Mouse (Mus musculus): Measurements from ENCODE around the gene Pik3c2a. TPM values are rescaled to one million over a fixed set of nuclear protein-coding genes. Genes with fewer than 3 reads are reported as not detected.
"Not testable (repeated sequence)": the region's sequence is repeated elsewhere in the genome, so short reads cannot be mapped to it uniquely, and the experiment has no call there.

Gene Pik3c2a
- polyA plus RNA-seq, 1 experiment from 2014 or later: 23.2 TPM

DNA sequence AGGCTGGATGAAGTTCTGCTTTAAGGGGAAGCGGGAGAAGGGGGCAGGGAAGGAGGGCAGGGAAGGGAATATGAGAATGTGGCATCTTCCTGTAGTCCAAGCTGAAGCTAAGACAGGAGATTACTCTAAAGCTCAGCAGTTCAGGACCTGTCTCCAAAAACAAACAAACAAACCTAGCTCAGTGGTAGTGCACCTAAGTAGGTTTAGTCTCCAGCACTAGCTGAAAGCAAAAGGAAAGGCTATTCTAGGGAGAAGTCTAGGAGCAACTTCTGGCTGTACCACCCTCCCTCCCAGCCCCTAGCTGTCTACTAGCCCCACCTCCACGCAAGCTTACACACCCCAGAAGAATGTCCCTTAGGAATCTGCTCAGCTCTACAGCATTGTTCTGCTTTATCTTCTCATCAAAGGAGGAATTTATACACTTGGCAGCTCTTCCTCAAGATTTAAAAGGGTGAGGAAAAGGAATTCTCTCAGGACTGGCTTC, 1.1 kb upstream of the Pik3c2a start:
- peak; percentile 33 for DNase-seq (ENCODE audit: low spot score)
- H3K27ac ChIP-seq (replicated peaks): peak overlapping the region; percentile 97; the same call in 1 of the 2 replicates
- H3K27me3 ChIP-seq (ENCODE audit: low read depth, poor library complexity, severe bottlenecking): no peaks in the 10 kb centered on the region
- H3K9me3 ChIP-seq (replicated peaks): no peaks in the 10 kb centered on the region
- 3% methylated on average over 2 of the region's 2 CpGs for WGBS
- peaks cover 34% of the 10 kb centered on the region for H3K4me1 ChIP-seq
- peaks cover 3% of the 10 kb centered on the region; the same call in 1 of the 2 replicates for H3K36me3 ChIP-seq
- peak overlapping the region; percentile 96 for H3K4me3 ChIP-seq

DNA sequence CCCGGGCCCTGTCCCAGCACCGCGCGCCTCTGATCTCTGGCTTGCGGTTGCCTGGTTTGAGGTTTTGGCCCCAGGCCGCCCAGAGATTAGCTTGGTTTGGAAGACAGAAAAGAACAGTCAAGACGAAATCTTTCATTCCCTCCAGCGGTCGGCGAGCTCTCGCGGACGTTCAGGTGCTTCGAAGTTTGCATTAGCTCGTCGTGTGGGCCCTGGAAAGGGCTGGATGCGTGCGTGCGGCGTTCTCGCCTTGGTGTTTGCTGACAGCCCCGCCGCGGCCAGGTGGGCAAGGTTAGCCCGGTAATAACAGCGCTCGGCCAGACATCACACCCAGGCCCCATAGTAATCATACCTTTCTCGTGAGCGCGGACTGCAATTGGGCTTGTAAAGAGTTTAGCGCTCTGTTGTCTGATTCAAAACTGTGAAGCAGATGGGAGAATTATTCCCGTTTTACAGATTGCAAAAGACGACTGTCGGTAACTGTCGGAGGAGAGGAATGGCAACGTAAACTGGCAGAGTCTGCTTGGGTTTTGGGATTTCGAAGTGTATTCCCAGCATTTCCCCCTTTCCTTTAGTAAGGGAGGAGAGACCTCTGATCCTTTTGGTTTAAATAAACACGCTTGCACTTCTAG, 562 bp upstream of the Pik3c2a start:
- H3K27me3 ChIP-seq (ENCODE audit: low read depth, poor library complexity, severe bottlenecking): no peaks in the 10 kb centered on the region
- WGBS: 1% methylated on average over 38 of the region's 38 CpGs
- H3K27ac ChIP-seq (replicated peaks): peak overlapping the region; percentile 97
- H3K9me3 ChIP-seq (replicated peaks): no peaks in the 10 kb centered on the region
- peaks cover 34% of the 10 kb centered on the region for H3K4me1 ChIP-seq
- H3K36me3 ChIP-seq: peaks cover 4% of the 10 kb centered on the region
- no peak for DNase-seq (ENCODE audit: low spot score)
- peak overlapping the region; percentile 96 for H3K4me3 ChIP-seq

DNA sequence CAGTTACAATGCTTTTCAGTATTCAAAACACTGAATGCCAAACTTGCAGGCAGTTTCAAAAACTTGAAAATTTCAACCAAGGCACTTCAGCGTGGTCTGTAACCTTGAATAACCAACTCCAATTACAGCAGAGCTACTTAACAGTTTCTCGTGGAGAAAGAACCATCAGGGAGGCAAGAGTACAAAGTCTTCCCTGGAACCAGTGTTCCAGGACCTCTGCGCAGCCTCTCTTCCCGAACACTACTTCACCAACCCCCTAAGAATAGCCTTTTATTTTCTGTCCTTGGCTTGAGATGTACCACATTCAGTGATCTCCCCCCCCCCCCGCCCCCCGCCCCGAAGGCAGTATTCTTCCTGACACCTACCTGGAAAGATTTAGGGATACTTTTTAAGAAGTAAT, 1.0 kb downstream of the Pik3c2a start:
- Histone ChIP-seq H3K27ac (replicated peaks) (peak overlapping the region; percentile 97), H3K4me1 (peaks cover 34% of the 10 kb centered on the region), H3K9me3 (replicated peaks) (no peaks in the 10 kb centered on the region; the same call in 1 of the 2 replicates), H3K27me3 (ENCODE audit: low read depth, poor library complexity, severe bottlenecking) (no peaks in the 10 kb centered on the region), H3K4me3 (peak overlapping the region; percentile 96), H3K36me3 (peaks cover 17% of the 10 kb centered on the region)
- 8% methylated on average over 7 of the region's 7 CpGs for WGBS
- DNase-seq (ENCODE audit: low spot score): peak; percentile 13

DNA sequence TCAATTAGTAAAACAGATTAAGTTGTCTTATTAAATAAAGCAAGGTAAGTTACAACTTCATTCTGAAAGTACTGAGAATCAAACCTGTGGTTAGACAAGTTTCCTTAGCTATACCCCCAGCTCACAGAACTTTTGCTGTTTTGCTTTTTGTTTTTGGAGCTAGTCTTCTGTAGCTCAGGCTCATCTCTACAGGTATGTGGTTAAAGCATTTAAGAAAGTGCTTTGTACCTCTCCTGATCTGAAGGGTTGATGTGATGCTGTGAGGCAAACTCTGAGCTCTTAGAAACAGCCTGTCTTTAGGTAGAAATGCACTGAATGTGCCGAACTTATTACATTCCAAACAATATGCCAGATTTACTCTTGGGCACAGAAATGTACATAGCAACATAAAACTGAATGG, 1.9 kb downstream of the Pik3c2a start:
- peaks cover 17% of the 10 kb centered on the region for H3K36me3 ChIP-seq
- no peaks in the 10 kb centered on the region for H3K27me3 ChIP-seq (ENCODE audit: low read depth, poor library complexity, severe bottlenecking)
- WGBS: 78% methylated on average over 1 of the region's 1 CpGs
- peaks cover 32% of the 10 kb centered on the region for H3K4me1 ChIP-seq
- no peak overlapping the region for H3K27ac ChIP-seq (replicated peaks)
- H3K4me3 ChIP-seq: peak overlapping the region; percentile 96; the same call in 1 of the 2 replicates
- H3K9me3 ChIP-seq (replicated peaks): no peaks in the 10 kb centered on the region; the same call in 1 of the 2 replicates
- no peak for DNase-seq (ENCODE audit: low spot score)

DNA sequence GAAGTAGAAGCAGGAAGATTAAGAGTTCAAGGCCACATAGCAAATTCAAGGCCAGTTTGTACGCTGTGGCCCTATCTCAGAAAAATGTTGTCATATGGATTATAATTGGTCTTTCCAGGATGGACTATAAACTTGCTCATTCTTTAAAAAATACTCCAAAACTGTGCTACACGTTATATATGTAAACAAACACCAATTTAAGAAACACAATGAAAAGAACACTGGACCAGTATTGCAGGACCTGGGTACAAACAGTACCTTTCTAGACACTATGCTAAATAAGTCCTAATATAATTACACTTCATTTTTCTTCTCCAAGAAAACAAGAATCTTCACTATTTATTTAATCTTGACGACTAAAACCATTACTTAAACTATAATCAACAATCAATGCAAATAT, 11.6 kb downstream of the Pik3c2a start:
- 82% methylated on average over 3 of the region's 3 CpGs for WGBS
- Histone ChIP-seq H3K27ac (replicated peaks) (no peak overlapping the region), H3K9me3 (replicated peaks) (no peaks in the 10 kb centered on the region), H3K4me1 (no peaks in the 10 kb centered on the region), H3K36me3 (0 out of 2 replicates have a peak, but pooled peaks cover 3% of the 10 kb centered on the region), H3K27me3 (ENCODE audit: low read depth, poor library complexity, severe bottlenecking) (no peaks in the 10 kb centered on the region), H3K4me3 (no peak overlapping the region)
- DNase-seq (ENCODE audit: low spot score): no peak

DNA sequence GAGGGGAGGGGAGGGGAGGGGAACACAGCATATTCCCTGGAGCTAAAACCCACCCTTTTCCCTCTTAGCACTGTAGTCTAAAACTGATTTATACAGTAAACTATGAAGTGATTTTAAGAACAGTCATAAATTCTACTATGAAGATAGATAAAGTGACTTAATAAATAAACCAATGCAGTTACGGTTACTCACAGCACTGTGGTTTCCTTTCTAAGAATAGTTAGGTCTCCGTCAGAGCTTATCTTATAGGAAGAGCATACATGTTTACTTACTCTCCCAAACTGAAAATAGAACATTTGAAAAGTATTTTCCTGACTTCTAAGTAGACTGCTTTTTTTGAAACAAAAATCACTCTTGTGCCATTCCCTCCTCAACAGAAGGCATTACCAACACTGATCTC, 12.3 kb downstream of the Pik3c2a start:
- no peaks in the 10 kb centered on the region for H3K27me3 ChIP-seq (ENCODE audit: low read depth, poor library complexity, severe bottlenecking)
- H3K9me3 ChIP-seq (replicated peaks): no peaks in the 10 kb centered on the region
- no peaks in the 10 kb centered on the region for H3K4me1 ChIP-seq
- no peak overlapping the region for H3K27ac ChIP-seq (replicated peaks)
- WGBS: 84% methylated on average over 2 of the region's 2 CpGs
- 0 out of 2 replicates have a peak, but pooled peaks cover 3% of the 10 kb centered on the region for H3K36me3 ChIP-seq
- DNase-seq (ENCODE audit: low spot score): no peak
- H3K4me3 ChIP-seq: no peak overlapping the region

DNA sequence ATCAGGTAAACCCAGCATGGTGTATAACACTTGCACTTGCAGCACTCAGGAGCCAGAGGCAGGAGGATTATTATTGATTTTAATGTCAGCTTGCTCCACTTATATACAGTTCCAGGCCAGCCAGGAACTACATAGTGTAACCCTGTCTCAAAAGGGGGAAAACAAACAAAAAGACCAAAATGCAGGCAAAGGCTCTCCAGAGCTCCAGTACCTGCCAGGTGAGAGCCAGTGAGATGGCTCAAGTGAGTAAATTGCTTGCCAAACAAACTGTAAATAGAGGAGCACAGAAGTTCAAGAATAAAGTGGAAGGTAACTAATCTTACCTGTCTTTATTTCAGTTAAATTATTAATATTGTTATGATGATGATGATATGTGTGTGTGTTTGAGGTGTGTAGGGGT, 16.0 kb downstream of the Pik3c2a start:
- no peak for DNase-seq (ENCODE audit: low spot score)
- Histone ChIP-seq H3K4me3 (no peak overlapping the region), H3K27me3 (ENCODE audit: low read depth, poor library complexity, severe bottlenecking) (no peaks in the 10 kb centered on the region), H3K36me3 (peaks cover 4% of the 10 kb centered on the region; the same call in 1 of the 2 replicates), H3K9me3 (replicated peaks) (no peaks in the 10 kb centered on the region), H3K4me1 (no peaks in the 10 kb centered on the region), H3K27ac (replicated peaks) (no peak overlapping the region)

DNA sequence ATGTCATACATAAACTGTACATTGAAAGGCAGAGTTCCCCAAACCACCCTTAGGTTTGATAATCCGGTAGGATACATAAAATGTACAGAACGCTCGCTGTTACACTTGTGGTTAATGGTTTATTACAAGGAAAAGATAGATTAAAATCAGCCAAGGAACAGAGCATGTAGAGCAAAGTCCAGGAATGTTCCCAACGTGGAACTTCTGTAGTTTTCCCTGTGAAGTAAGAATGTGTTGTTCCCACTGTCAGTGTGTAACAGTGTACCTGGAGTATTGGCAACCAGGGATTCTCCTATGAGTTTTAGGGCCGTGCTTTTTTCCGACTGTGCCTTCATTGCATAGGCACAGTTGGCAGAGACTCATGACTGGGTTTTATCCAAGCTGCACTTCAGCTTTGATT, 17.5 kb downstream of the Pik3c2a start:
- WGBS: 90% methylated on average over 6 of the region's 6 CpGs
- Histone ChIP-seq H3K9me3 (replicated peaks) (no peaks in the 10 kb centered on the region), H3K4me1 (no peaks in the 10 kb centered on the region)

DNA sequence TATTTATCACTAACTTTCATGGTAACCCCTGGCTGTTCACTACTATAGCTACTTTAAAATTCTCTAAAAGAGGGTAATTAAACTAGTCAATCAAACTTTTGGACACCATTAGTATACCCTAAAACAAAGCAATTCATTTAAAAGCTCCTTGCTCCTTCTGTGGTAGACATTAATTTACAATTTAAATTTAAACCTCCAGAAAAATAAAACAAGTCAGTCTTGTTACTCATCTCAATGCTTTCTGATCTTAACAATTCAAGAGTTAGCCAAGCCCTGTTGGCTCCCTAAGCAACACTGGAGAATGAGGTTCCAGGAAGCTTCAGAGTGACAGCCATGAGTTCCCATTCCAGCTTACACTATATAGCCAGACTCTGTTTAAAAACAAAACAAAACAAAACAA, 22.2 kb downstream of the Pik3c2a start:
- Histone ChIP-seq H3K27ac (replicated peaks) (no peak overlapping the region), H3K9me3 (replicated peaks) (no peaks in the 10 kb centered on the region), H3K36me3 (peaks cover 30% of the 10 kb centered on the region), H3K27me3 (ENCODE audit: low read depth, poor library complexity, severe bottlenecking) (no peaks in the 10 kb centered on the region), H3K4me3 (no peak overlapping the region), H3K4me1 (no peaks in the 10 kb centered on the region)
- no peak for DNase-seq (ENCODE audit: low spot score)

More for the DNA sequence above, 17.5 kb downstream of the Pik3c2a start:
- Histone ChIP-seq H3K27ac (replicated peaks) (no peak overlapping the region), H3K27me3 (ENCODE audit: low read depth, poor library complexity, severe bottlenecking) (no peaks in the 10 kb centered on the region), H3K36me3 (peaks cover 4% of the 10 kb centered on the region; the same call in 1 of the 2 replicates), H3K4me3 (no peak overlapping the region)
- DNase-seq (ENCODE audit: low spot score): no peak

DNA sequence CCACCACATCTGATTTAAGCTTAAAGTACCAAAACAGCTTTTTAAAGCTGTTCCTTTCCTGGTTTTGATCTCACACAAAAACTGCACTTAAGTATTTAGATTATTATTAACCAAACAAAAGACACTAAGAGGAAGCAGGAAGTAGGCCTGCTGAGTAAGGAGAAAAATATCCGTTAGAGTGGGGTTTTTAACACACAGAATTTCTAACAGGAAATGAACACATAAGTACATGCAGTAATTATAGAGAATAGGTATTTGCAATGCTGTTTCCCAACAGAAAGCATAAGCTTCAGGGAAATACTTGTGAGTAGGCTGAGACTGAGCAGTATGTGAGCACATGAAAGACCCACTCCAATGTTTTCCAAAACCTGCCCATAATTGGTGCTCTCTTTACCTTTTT, 33.8 kb downstream of the Pik3c2a start:
- no peak for DNase-seq (ENCODE audit: low spot score)
- Histone ChIP-seq H3K27me3 (ENCODE audit: low read depth, poor library complexity, severe bottlenecking) (no peaks in the 10 kb centered on the region), H3K27ac (replicated peaks) (no peak overlapping the region), H3K4me3 (no peak overlapping the region), H3K4me1 (no peaks in the 10 kb centered on the region), H3K9me3 (replicated peaks) (no peaks in the 10 kb centered on the region), H3K36me3 (peaks cover 7% of the 10 kb centered on the region; the same call in 1 of the 2 replicates)
- WGBS: 78% methylated on average over 1 of the region's 1 CpGs

DNA sequence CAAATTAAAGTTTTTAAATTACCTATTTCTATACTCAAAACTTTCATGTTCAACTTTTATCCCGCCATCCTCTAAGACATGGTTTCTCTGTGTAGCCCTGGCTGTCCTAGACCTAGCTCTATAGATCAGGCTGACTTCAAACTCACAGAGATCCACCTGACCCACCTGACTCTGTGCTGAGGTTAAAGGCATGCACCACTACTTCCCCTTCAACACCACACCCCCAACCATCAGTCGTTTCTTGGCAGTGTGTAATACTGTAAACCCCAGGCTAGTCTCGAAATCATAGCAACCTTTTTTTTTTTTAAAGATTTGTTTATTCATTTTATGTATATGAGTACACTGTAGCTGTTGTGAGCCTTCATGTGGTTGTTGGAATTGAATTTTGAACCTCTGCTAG, 50.9 kb downstream of the Pik3c2a start:
- Histone ChIP-seq H3K9me3 (replicated peaks) (no peaks in the 10 kb centered on the region), H3K4me1 (no peaks in the 10 kb centered on the region), H3K27ac (replicated peaks) (no peak overlapping the region), H3K4me3 (no peak overlapping the region), H3K27me3 (ENCODE audit: low read depth, poor library complexity, severe bottlenecking) (no peaks in the 10 kb centered on the region), H3K36me3 (peaks cover 21% of the 10 kb centered on the region)
- no peak for DNase-seq (ENCODE audit: low spot score)
- WGBS: 92% methylated on average over 3 of the region's 3 CpGs

DNA sequence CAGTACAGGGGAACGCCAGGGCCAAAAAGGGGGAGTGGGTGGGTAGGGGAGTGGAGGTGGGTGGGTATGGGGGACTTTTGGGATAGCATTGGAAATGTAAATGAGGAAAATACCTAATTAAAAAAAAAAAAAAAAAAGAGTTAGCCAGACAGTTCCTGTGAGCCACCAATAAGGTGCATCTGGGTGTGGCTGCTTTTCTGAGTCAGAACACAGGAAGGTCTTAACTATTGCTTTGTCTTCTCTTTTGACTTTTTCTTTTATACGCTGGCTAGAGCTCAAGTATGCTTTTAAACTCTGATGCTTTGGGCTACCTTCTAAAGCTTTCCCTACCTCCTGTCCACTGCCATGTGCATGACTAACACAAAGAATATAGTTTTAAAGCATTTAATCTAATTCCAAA, 55.9 kb downstream of the Pik3c2a start:
- not testable (repeated sequence) for H3K4me1 ChIP-seq; H3K4me3 ChIP-seq; H3K27me3 ChIP-seq (ENCODE audit: low read depth, poor library complexity, severe bottlenecking); DNase-seq (ENCODE audit: low spot score); H3K9me3 ChIP-seq (replicated peaks); H3K27ac ChIP-seq (replicated peaks)
- H3K36me3 ChIP-seq: peaks cover 44% of the 10 kb centered on the region
- 94% methylated on average over 2 of the region's 2 CpGs for WGBS

DNA sequence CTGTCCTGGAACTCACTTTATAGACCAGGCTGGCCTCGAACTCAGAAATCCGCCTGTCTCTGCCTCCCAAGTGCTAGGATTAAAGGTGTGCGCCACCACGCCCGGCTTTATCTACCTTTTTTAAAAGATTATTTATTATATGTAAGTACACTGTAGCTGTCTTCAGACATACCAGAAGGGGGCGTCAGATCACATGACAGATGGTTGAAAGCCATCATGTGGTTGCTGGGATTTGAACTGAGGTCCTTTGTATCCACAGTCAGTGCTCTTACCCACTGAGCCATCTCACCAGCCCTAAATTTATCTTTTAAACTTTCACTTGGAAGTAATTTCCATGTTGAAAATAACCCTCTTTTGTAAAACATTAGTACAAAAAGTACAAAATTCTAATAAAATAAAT, 64.1 kb downstream of the Pik3c2a start:
- H3K36me3 ChIP-seq: peaks cover 69% of the 10 kb centered on the region
- H3K27me3 ChIP-seq (ENCODE audit: low read depth, poor library complexity, severe bottlenecking); H3K4me1 ChIP-seq; H3K9me3 ChIP-seq (replicated peaks); H3K27ac ChIP-seq (replicated peaks); H3K4me3 ChIP-seq; DNase-seq (ENCODE audit: low spot score): not testable (repeated sequence)
- WGBS: 93% methylated on average over 6 of the region's 6 CpGs

Data from midbrain, embryonic 10.5 days (tissue).